Mouse (Mus musculus) ovary, postnatal 10 days (tissue): Measurements from ENCODE around the gene Hist1h3b.
A peak's percentile ranks its signal among the peaks of the same experiment; 100 is the strongest.
"Not testable (repeated sequence)": the region's sequence is repeated elsewhere in the genome, so short reads cannot be mapped to it uniquely, and the experiment has no call there.

Experiments used
- DNase-seq: peaks from one replicate; pipeline ENCODE4 v3.0.0; 2022; ENCODE audit warnings: low spot score

Hist1h3b gene

DNA sequence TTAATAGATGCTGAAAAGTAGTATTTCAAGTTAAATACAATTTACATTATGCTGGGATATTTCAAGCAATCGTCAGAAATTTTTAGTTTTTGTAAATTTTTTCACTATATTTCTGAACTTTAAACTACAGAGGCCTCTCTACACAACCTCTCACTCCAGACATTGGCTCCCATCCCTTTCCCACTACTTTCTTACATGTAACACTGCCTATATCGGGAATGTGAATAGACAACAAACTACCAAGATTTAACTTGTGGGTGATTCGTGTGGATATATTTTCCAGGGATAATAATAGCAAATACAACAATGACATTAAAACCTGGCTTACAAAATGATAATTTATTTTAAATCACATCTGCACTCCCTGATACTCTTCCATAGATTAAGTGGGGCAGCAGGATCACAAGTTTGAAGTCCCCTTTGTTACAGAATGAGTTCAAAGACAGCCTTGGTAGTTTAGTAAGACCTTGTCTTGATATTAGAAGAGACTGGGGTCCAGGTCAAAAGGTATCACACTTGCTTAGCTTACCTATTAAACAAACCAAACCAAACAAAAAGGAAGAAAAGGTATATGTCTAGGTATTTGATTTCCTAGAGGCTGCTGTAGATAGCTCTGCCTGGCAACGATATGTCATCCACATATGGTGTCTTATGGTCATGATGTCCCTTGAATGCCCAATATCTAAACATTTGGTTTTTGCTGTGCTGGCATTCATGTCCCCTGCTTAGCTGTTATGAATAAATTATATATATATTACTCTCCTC lies 1.4 kb downstream of the Hist1h3b start:
- no peak for DNase-seq

DNA sequence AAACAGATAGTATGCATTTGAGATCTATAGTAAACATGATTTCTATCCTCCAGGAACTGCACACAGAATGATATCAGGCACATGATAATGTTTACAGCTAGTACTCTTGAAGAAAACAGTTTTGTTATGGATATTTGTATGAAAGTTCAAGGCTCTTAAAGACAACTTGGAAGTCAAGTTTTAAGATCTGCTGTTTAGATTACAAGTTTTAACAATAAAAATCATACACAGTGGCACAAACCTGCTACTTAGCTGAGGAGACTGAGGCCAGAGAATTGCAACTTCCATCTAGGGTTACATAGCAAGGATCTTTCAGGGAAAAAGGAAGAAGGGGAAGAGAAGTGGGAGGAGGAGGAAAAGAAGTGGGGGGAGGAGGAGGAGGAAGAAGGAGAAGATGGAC lies 2.9 kb downstream of the Hist1h3b start:
- no peak for DNase-seq

DNA sequence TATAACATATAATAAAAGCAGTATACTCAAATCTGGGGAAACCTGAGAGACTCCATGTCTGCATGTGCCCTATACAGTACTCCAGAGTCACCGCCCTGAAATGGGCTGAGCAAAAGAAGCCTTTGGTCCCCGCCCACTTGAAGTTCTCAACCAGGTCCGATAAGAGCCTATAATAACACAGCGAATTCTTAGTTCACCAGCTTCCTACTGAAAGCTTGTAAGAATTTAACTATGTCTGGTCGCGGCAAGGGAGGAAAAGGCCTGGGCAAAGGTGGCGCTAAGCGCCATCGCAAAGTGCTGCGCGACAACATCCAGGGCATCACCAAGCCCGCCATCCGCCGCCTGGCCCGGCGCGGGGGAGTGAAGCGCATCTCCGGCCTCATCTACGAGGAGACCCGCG lies 4.7 kb downstream of the Hist1h3b start, which contains the start of gene Hist1h4b:
Hist1h4b (plus strand) TSS at position 224 of the 400 bp plus-strand sequence.
- DNase-seq: no peak

DNA sequence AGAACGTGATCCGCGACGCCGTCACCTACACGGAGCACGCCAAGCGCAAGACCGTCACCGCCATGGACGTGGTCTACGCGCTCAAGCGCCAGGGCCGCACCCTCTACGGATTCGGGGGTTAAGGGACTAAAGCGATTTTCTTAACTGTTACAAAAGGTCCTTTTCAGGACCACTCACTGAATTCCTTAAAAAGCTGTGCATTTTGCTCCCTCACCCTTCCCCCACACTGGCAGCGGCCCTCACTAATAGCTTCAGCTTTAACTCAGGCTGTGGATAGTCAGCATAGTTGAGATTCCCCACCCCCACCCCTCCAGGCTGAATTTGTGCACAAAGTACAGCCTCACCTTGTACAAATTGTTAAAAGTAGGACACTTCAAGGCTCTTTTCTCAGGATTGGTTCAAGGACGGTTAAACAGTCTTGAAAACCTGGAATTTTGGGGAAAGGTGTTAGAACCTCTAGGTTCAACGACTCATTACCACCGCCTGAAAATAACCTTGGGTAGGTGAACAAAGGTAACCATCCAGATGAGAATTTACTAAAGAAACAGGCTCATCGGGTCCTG lies 5.2 kb downstream of the Hist1h3b start:
- DNase-seq: no peak

DNA sequence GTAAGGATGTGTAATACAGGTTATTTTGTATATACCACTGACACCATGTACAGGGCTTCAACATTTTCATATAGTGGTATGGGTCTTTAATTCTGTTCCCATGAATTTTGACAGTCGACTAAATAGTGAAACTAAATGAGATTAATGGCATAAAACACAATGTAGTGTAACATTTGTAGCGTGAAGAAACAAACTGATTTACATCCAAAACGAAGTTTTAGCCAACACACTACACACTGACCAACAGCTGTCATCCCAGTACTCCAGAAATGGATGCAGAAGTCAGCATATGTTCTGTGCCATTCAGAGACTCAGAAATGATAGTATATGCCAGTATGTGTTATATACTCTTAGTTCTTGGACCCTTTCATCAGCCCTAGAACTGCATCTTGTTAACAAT lies 5.9 kb downstream of the Hist1h3b start:
- no peak for DNase-seq

DNA sequence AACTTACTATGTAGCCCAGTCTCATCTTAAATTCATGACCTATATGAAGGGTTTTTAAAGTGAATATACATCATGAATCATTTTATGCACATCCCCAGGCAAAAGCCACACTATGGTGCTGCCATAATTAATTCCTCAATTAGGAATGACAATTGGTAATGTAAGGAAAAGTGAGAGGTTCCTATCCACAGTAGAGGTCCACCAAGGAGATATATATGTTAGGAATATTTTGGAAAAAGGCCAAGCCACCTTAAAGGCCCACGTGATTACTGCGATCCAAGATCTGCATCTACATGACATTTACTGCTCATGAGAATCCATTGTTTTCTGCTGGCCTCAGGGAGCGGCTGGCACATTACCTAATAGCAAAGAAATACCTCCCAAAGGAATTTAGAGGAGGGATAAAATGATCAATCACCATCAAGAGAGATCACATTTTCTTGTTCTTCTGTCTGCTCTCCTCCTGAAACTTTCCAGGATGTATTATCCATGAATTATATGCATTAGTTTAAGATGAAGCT lies 7.2 kb downstream of the Hist1h3b start:
- no peak for DNase-seq

DNA sequence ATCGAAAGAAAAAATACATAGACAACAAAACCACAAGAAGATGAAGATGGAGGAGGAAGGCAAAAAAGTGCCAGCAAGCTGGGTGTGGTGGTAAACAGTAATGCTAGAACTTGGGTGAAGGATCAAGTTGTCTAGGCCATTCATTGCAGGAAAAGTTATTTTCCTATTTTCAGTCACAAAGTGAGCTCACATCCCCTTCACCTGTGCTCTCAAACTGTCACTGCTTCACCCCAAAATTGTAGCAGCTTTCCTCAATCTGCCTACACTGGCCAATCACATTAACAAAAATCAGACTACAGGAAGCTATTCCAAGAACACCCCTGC lies 7.8 kb downstream of the Hist1h3b start:
- no peak for DNase-seq

DNA sequence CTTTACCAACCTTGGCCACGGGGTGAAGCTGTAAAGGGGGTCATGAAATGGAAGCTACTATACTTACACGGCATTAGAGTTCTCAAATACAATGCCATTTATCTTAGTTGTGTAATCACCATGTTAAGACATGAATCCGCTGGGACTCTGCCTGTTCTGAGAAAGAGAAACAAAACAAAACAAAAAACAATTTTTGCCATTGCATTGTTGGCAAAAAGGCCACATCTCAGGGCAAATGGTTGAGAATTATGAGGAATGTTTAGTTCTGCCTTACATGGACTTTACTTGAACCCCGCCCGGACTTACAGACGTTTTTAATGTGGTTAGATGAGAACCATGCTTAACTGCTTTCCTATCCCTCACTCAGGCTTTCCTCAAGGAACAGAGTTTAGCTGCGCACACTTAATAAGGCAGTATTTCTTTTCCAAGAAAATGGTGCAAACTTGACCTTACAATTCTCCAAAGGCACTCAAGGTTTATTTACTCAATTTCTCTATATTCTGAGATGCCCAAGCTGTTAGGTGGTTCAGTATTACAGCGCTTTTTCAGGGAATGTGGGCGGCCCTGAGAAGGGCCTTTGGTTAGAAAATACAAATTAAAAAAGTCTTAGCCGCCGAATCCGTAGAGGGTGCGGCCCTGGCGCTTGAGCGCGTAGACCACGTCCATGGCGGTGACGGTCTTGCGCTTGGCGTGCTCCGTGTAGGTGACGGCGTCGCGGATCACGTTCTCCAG lies 8.3 kb downstream of the Hist1h3b start:
- no peak for DNase-seq

DNA sequence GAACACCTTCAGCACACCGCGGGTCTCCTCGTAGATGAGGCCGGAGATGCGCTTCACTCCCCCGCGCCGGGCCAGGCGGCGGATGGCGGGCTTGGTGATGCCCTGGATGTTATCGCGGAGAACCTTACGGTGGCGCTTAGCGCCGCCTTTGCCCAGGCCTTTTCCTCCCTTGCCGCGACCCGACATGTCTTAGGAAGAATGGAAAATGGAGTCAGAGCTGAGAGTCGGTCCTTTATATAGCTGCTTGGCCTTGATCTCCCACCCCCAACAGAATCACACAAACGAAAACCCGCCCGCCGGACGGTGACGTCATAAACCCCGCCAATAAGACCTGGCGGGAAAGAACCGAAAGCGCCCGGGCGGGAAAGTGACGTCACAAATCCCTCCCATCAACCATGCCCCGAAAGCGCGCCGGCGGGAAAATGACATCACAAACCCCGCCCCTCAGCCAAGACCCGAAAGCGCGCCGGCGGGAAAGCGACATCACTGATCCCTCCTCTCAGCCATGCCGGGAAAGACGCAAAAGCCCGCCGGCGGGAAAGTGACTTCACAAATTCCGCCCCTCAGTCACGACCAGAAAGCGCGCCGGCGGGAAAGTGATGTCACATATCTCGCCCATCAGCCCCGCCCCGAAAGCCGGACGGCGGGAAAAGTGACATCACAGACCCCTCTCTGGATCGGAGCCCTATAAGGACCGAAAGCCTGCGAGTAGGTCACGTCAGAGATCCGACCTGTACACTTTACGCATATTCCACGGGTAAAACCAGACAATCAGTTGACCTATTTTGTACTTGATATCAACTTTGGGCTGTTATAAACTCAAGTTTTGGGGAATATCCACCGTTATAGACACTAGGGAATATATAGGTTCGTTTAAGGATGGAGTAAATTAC lies 9.2 kb downstream of the Hist1h3b start, which contains the start of gene Hist1h4a:
Hist1h4a (minus strand) TSS at position 259 of the 893 bp plus-strand sequence.
- DNase-seq: peak; percentile 93

DNA sequence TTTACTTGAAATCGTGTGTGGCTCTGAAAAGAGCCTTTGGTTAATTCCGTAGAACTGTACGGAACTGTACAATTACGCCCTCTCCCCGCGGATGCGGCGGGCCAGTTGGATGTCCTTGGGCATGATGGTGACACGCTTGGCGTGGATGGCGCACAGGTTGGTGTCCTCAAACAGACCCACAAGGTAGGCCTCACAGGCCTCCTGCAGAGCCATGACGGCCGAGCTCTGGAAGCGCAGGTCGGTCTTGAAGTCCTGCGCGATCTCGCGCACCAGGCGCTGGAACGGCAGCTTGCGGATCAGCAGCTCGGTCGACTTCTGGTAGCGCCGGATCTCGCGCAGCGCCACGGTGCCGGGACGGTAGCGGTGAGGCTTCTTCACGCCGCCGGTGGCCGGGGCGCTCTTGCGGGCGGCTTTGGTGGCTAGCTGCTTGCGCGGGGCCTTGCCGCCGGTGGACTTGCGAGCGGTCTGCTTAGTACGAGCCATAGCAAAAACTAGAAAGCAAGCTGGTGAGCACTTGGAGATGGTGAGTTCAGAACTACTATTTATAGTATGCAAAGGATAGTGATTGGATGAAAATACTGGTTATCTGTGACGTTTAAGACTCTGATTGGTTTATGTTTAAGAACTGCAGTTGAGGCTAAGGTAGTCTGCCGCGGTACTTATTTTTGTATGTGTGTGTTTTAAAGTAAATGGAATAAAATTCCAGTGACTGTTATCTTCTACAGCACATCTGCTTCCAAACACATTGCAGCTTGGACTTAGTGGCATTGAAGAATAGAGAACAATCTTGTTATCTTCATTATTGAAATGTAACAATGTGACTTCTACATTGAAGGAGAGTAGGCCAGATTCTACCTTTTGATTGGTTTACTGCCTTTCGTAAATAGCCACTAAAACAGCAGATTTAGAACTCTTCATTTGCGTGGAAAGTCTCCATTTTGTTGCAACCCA lies 10.1 kb downstream of the Hist1h3b start, which contains the start of gene Hist1h3a:
Hist1h3a (minus strand) TSS at position 516 of the 951 bp plus-strand sequence.
- not testable (repeated sequence) for DNase-seq

DNA sequence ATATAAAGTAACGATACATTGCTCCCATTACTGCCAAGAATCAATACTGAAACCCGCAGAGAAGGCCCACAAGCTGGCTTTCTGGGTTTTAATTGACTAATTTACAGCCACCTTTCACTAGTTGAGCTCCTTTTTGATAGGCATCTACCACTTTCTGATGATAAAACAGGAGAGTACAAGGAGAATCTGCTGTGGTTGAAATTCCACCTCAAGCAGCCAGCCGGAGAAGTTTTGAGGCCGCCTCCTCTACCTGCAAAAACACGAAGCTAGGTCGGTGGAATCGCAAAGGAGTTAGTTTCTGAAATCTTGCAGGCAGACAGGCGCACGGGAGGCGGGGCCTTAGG lies 11.1 kb downstream of the Hist1h3b start:
- no peak for DNase-seq

DNA sequence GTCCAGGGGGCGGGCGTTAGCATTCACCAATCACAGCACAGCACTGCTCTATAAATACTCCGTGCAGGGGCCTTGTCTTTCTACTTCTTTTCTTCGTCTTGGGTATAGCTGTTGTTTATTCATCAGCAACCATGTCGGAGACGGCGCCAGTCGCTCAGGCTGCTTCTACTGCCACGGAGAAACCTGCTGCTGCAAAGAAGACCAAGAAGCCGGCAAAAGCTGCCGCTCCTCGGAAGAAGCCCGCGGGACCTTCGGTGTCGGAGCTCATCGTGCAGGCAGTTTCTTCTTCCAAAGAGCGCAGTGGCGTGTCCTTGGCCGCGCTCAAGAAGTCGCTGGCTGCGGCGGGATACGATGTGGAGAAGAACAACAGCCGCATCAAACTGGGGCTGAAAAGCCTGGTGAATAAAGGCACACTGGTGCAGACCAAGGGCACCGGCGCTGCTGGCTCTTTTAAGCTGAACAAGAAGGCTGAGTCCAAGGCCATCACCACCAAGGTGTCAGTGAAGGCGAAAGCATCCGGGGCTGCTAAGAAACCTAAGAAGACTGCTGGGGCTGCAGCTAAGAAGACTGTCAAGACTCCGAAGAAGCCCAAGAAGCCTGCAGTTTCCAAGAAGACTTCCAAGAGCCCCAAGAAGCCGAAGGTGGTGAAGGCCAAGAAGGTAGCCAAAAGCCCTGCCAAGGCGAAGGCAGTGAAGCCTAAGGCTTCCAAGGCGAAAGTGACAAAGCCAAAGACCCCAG lies 11.7 kb downstream of the Hist1h3b start, which contains the start of gene Hist1h1a:
Hist1h1a (plus strand) TSS at position 81 of the 738 bp plus-strand sequence.
- DNase-seq: peak; percentile 62

DNA sequence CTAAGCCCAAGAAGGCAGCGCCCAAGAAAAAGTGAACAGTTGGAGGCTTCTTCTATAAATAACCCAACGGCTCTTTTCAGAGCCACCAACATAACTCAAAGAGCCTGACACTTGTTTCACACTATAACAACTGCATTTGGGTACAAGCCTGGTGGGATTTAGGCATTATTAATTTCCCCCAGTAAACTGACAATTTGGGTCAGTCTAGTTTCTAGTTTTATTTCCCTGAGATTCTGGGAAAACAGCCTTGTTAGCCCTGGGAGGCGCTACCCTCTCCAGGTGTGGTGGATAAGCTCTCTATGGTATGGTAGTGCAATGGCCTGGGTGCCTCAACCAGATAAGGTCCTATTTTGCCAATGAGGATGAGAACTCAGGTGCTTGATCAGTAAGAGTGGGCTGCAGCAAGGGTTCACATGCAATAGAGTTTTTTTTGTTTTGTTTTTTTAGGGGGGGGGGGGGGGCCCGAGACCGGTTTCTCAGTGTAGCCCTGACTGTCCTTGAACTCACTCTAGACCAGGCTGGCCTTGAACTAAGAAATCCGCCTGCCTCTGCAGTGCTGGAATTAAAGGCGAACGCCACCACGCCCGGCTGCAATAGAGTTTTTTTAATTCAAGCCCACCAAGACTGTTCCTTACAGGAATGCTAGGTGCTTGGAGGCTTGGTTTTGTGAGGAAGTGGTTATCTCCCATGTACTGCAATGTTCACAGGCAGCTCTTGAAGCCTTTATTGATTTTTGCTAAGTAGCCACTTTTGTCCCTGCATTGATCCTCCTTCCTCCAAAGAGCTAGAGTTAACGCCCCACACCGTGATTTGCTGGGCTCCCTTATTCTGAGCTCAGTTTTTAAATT lies 12.5 kb downstream of the Hist1h3b start:
- DNase-seq: no peak

DNA sequence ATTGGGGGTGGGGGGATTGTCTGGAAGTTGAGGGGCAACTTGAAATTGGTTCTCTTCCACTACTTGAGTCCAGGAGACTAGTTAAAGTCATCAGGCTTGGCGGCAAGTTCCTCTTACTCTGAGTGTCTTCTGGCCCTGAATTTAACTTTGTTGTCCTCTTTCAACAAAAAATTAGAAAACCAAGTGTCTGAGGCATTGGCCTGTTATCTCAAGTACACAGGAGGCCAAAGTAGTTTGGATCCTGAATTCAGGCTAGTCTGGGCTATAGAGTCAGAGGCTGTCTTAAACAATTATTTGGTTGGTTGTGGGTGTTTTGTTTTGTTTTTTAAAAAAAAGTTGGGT lies 13.1 kb downstream of the Hist1h3b start:
- DNase-seq: no peak

DNA sequence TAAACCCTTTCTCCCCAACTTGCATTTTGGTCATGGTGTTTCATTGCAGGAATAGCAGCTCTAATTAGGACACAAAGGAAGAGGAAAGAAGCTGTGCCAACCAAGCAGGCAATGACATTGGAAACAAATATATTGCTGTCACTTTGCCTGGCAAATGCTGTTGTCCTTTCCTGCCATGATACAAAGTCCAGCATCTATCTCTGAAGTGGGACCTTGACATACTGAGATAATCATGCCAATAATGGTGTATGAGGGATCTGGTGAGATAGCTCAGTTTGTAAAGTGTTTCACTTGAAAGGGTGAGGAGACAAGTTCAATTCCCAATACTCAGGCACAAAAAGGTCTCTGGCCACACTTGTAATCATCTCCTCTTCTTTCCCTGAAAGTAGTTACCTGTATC lies 14.7 kb downstream of the Hist1h3b start:
- no peak for DNase-seq

DNA sequence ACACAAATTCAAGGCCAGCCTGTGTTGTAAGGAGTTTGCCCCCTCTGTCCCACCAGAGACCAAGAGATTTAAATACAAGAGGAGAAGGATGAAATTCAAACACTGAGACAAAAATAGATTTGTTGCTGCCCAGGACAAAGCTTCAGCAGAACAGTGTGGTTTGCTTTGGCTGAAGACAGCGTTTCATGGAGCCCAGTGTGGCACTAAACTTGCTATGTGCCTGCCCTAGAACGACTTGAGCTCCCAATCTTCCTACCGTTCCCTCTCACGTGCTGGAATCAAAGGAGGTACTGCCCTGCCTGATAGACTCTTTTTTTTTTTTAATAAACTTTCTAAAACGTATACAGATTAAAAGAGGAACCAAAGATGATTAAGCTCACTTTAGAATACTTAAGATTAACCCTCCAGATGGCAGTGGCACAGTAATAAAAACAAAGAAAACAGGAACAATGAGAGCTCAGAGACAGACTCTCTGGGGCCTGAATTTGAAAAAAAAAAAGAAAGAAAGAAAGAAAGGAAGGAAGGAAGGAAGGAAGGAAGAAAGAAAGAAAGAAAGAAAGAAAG lies 16.8 kb downstream of the Hist1h3b start:
- no peak for DNase-seq

DNA sequence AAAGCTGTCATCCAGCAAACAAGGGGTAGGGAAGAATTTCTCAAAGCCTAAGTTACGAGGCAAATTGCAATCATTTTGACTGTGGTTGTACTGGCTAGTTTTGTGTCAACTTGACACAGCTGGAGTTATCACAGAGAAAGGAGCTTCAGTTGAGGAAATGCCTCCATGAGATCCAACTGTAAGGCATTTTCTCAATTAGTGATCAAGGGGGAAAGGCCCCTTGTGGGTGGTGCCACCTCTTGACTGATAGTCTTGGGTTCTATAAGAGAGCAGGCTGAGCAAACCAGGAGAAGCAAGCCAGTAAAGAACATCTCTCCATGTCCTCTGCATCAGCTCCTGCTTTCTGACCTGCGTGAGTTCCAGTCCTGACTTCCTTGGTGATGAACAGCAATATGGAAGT lies 17.5 kb downstream of the Hist1h3b start, which contains the start of gene Trim38:
Trim38 (plus strand) TSS at position 301 of the 400 bp plus-strand sequence.
- not testable (repeated sequence) for DNase-seq

DNA sequence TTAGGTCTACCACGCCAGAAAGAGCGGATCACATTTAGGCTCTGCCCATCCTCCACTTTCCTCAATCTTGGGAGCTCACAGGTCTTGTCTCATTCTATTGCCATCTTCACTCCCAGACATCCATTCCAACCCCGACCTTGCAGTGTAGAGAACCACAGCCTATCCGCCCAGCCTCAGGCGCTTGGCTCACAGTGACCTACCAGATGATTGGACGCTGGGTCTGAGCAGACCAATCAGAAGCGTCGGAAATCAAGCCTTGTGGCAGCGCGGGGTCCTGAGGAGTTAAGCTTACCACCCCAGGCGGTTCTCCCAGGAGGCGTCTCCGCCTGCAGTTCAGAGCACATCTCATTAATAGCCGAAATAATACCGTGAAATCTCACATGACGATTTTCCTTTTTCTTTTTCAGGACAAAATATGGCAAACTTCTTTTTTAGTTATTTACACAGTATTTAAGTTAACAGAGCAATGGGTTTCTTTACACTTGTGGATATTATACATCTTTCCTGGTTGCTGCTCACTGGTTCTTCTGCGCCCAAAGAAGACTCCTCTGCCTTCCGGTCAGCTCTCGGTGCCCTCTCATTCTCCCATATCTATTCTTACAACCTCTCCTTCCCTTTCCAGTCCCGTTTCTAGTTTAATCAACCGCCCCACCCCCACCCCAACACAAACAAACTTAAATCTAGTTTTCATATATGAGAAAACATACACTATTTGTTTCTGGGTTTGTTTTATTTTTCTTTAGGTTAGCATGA lies 20.7 kb downstream of the Hist1h3b start:
- no peak for DNase-seq
